Mouse (Mus musculus) myocyte (in vitro differentiated cells): ENCODE measurements around the gene Aox2.
A peak's percentile ranks its signal among the peaks of the same experiment; 100 is the strongest.

Experiments used
- CEBPB ChIP-seq: IDR thresholded peaks from 2 replicates; pipeline ENCODE4 v1.6.1; 2011; ENCODE audit warnings: mild to moderate bottlenecking, moderate library complexity; ENCODE audit not compliant: poor library complexity, insufficient read depth, severe bottlenecking
- E2F4 ChIP-seq: IDR thresholded peaks from one replicate; pipeline ENCODE4 v1.6.1; 2011; ENCODE audit warnings: mild to moderate bottlenecking, control low read depth, moderate library complexity; ENCODE audit not compliant: insufficient read depth
- MAX ChIP-seq: IDR thresholded peaks from one replicate; pipeline ENCODE4 v1.6.1; 2011; ENCODE audit warnings: low read depth, mild to moderate bottlenecking, control low read depth
- MYOG ChIP-seq, 3 experiments: IDR thresholded peaks; one replicate each; pipeline ENCODE4 v1.6.1; 2011; ENCODE audit warnings: control low read depth in 2 of 3, low read depth in 2 of 3, mild to moderate bottlenecking in 2 of 3; ENCODE audit not compliant: insufficient read length in 2 of 3, control insufficient read depth in 1 of 3, insufficient read depth in 1 of 3
- POLR2A ChIP-seq: IDR thresholded peaks from one replicate; pipeline ENCODE4 v1.6.1; 2011; ENCODE audit warnings: low read depth, mild to moderate bottlenecking, control low read depth, moderate library complexity; ENCODE audit not compliant: insufficient read length
- POLR2AphosphoS2 ChIP-seq: IDR thresholded peaks from one replicate; pipeline ENCODE4 v1.6.1; 2011; ENCODE audit warnings: low read depth, control low read depth; ENCODE audit not compliant: insufficient read length
- REST ChIP-seq: IDR thresholded peaks from one replicate; pipeline ENCODE4 v1.6.1; 2011; ENCODE audit warnings: mild to moderate bottlenecking, control low read depth, moderate library complexity; ENCODE audit not compliant: insufficient read depth, insufficient read length
- SRF ChIP-seq: IDR thresholded peaks from one replicate; pipeline ENCODE4 v1.6.1; 2011; ENCODE audit warnings: low read depth; ENCODE audit not compliant: control insufficient read depth, insufficient read length
- TCF12 ChIP-seq: IDR thresholded peaks from one replicate; pipeline ENCODE4 v1.6.1; 2011; ENCODE audit warnings: mild to moderate bottlenecking, control low read depth; ENCODE audit not compliant: poor library complexity, insufficient read depth, severe bottlenecking
- USF1 ChIP-seq: IDR thresholded peaks from one replicate; pipeline ENCODE4 v1.6.1; 2011; ENCODE audit warnings: low read depth, mild to moderate bottlenecking, control low read depth, moderate library complexity

- TF ChIP-seq MAX (no peak), E2F4 (no peak), SRF (no peak), POLR2A (peak; percentile 94), REST (no peak), MYOG (IDR thresholded peaks at IDR 0.05; ENCODE audit: control insufficient read depth in 1 of 3, insufficient read depth in 1 of 3, insufficient read length in 2 of 3, low read depth in 2 of 3) (no peak), USF1 (no peak), CEBPB (no peak), TCF12 (no peak), POLR2AphosphoS2 (peak; percentile 97)
Measured at GRCm38 (mm10) chr1:58423371-58424248, 145.5 kb downstream of the Aox2 start, which contains the start of gene Clk1.
